Mouse (Mus musculus) forebrain, postnatal 0 days (tissue): ENCODE measurements around the gene Ptpn14. TPM values are rescaled to one million over a fixed set of nuclear protein-coding genes. Genes with fewer than 3 reads are reported as not detected.
"Not testable (repeated sequence)": the region's sequence is repeated elsewhere in the genome, so short reads cannot be mapped to it uniquely, and the experiment has no call there.

Source experiments
- ATAC-seq: fragments of 200-750 bp; cut with Nextera tagmentation; 2 replicates; pipeline ENCODE4 v1.8.0; 2017; ENCODE audit warnings: mild to moderate bottlenecking, moderate library complexity
- DNase-seq: peaks from one replicate; pipeline ENCODE4 v3.0.0-alpha.2; 2015
- H3K27ac ChIP-seq: fragments of 300-500 bp; sonication (generic); 2 replicates; pipeline ENCODE4 v1.5.1; 2014; ENCODE audit warnings: low read depth, mild to moderate bottlenecking, antibody characterized with exemption, low read length, moderate library complexity, mixed read lengths
- H3K27me3 ChIP-seq: fragments of 300-500 bp; sonication (generic); 2 replicates; pipeline ENCODE4 v1.6.1; 2014; ENCODE audit warnings: mild to moderate bottlenecking, low read length, mixed read lengths; ENCODE audit not compliant: insufficient read depth
- H3K36me3 ChIP-seq: fragments of 300-500 bp; sonication (generic); 2 replicates; pipeline ENCODE4 v1.6.1; 2014; ENCODE audit warnings: mild to moderate bottlenecking, moderate library complexity; ENCODE audit not compliant: insufficient read depth
- H3K4me1 ChIP-seq: fragments of 300-500 bp; sonication (generic); 2 replicates; pipeline ENCODE4 v1.6.1; 2014; ENCODE audit warnings: antibody characterized with exemption; ENCODE audit not compliant: insufficient read depth
- H3K4me2 ChIP-seq: fragments of 300-500 bp; sonication (generic); 2 replicates; pipeline ENCODE4 v1.6.1; 2014; ENCODE audit warnings: low read depth, mild to moderate bottlenecking, moderate library complexity
- H3K4me3 ChIP-seq: fragments of 300-500 bp; sonication (generic); 2 replicates; pipeline ENCODE4 v1.5.1; 2014; ENCODE audit warnings: low read depth, low read length, mixed read lengths
- H3K9ac ChIP-seq: fragments of 300-500 bp; sonication (generic); 2 replicates; pipeline ENCODE4 v1.6.1; 2014; ENCODE audit warnings: mild to moderate bottlenecking
- H3K9me3 ChIP-seq: fragments of 300-500 bp; sonication (generic); 2 replicates; pipeline ENCODE4 v1.6.1; 2016; ENCODE audit warnings: low read length
- CTCF ChIP-seq: sonication (generic); IDR thresholded peaks from 2 replicates; pipeline ENCODE4 v1.5.1; 2016; ENCODE audit warnings: antibody characterized with exemption, control low read depth, low read depth
- WGBS: fragments of 180-500 bp; shearing (Covaris S2); extraction: QIAGEN DNeasy Blood & Tissue Kit; methylation state at CpG from one replicate; pipeline ENCODE4 v1.1.7; 2014; 5-methylcytosine and 5-hydroxymethylcytosine counted together
- polyA plus RNA-seq: library from polyadenylated mRNA; unstranded; fragments of >200 nt; fragmentation: Nextera tagmentation; extraction: Ambion mirVana; gene quantifications from 2 replicates; pipeline ENCODE4 v1.2.1, GENCODE M21; 2015
- total RNA-seq: library from RNA; depleted of rRNA; stranded (reverse); fragments of >200 nt; gene quantifications from 2 replicates; pipeline ENCODE4 v1.2.3, GENCODE M21; 2014

Gene Ptpn14
- total and polyA plus RNA-seq, 2 experiments from 2014 or later: 0.98 to 3.9 TPM

- H3K27me3 ChIP-seq: no peaks in the 10 kb centered on the region
Observed at GRCm38 (mm10) chr1:189689050-189689833, 38.8 kb upstream of the Ptpn14 start.

GRCm38 (mm10) chr1:189692442-189692841, 35.6 kb upstream of the Ptpn14 start:
- not testable (repeated sequence) for H3K9me3 ChIP-seq, H3K4me2 ChIP-seq, H3K4me1 ChIP-seq, H3K9ac ChIP-seq, H3K27ac ChIP-seq, H3K27me3 ChIP-seq, DNase-seq, H3K36me3 ChIP-seq, H3K4me3 ChIP-seq, ATAC-seq
- WGBS: 56% methylated on average over 3 of the region's 3 CpGs

More at GRCm38 (mm10) chr1:189689050-189689833, 38.8 kb upstream of the Ptpn14 start:
- H3K4me1 ChIP-seq: 0 out of 2 replicates have a peak, but pooled peaks cover 3% of the 10 kb centered on the region
- TF ChIP-seq CTCF: no peak
- DNase-seq (no peak), ATAC-seq (no peak)
- 11% methylated on average over 4 of the region's 4 CpGs for whole genome bisulfite sequencing
- H3K9ac ChIP-seq: no peak overlapping the region
- H3K4me3 ChIP-seq: no peak overlapping the region
- H3K9me3 ChIP-seq: no peaks in the 10 kb centered on the region
- no peak overlapping the region for H3K27ac ChIP-seq
- H3K36me3 ChIP-seq: no peaks in the 10 kb centered on the region
- peak overlapping the region; percentile 89; the same call in 1 of the 2 replicates for H3K4me2 ChIP-seq

GRCm38 (mm10) chr1:189694391-189694790, 33.7 kb upstream of the Ptpn14 start:
- no peak for TF ChIP-seq CTCF
- 97% methylated on average over 2 of the region's 2 CpGs for WGBS
- ATAC-seq: no peak

GRCm38 (mm10) chr1:189695321-189695720, 32.7 kb upstream of the Ptpn14 start:
- Histone ChIP-seq H3K27ac (no peak overlapping the region), H3K9me3 (no peaks in the 10 kb centered on the region), H3K27me3 (no peaks in the 10 kb centered on the region), H3K4me2 (no peak overlapping the region), H3K4me1 (no peaks in the 10 kb centered on the region), H3K4me3 (no peak overlapping the region), H3K9ac (no peak overlapping the region), H3K36me3 (no peaks in the 10 kb centered on the region)
- ATAC-seq: no peak
- TF ChIP-seq CTCF: no peak
- no peak for DNase-seq

More at GRCm38 (mm10) chr1:189694391-189694790, 33.7 kb upstream of the Ptpn14 start:
- Histone ChIP-seq H3K27ac (no peak overlapping the region), H3K9me3 (no peaks in the 10 kb centered on the region), H3K4me3 (no peak overlapping the region), H3K4me2 (no peak overlapping the region), H3K9ac (no peak overlapping the region), H3K27me3 (no peaks in the 10 kb centered on the region), H3K4me1 (no peaks in the 10 kb centered on the region), H3K36me3 (no peaks in the 10 kb centered on the region)
- no peak for DNase-seq

- no peak for DNase-seq
- Histone ChIP-seq H3K9ac (no peak overlapping the region), H3K27me3 (no peaks in the 10 kb centered on the region), H3K4me1 (no peaks in the 10 kb centered on the region), H3K27ac (no peak overlapping the region), H3K9me3 (no peaks in the 10 kb centered on the region), H3K4me2 (no peak overlapping the region), H3K4me3 (no peak overlapping the region), H3K36me3 (no peaks in the 10 kb centered on the region)
- 79% methylated on average over 4 of the region's 4 CpGs for WGBS
- ATAC-seq: no peak
- no peak for TF ChIP-seq CTCF
Observed at GRCm38 (mm10) chr1:189698416-189698815, 29.7 kb upstream of the Ptpn14 start.

- 84% methylated on average over 6 of the region's 6 CpGs for WGBS
- H3K27me3 ChIP-seq: no peaks in the 10 kb centered on the region
- no peak overlapping the region for H3K4me3 ChIP-seq
- no peak overlapping the region for H3K9ac ChIP-seq
- ATAC-seq (no peak), DNase-seq (no peak)
- H3K27ac ChIP-seq: no peak overlapping the region
- no peaks in the 10 kb centered on the region for H3K4me1 ChIP-seq
- no peak for TF ChIP-seq CTCF
- H3K9me3 ChIP-seq: no peaks in the 10 kb centered on the region
- no peak overlapping the region for H3K4me2 ChIP-seq
- H3K36me3 ChIP-seq: no peaks in the 10 kb centered on the region
Observed at GRCm38 (mm10) chr1:189700186-189700585, 27.9 kb upstream of the Ptpn14 start.

- 2% methylated on average over 6 of the region's 6 CpGs for WGBS
- ATAC-seq: peak; percentile 74
Observed at GRCm38 (mm10) chr1:189700990-189701389, 27.1 kb upstream of the Ptpn14 start.

More at GRCm38 (mm10) chr1:189700990-189701389, 27.1 kb upstream of the Ptpn14 start:
- TF ChIP-seq CTCF: peak; percentile 85
- Histone ChIP-seq H3K9ac (no peak overlapping the region), H3K27me3 (no peaks in the 10 kb centered on the region), H3K4me1 (no peaks in the 10 kb centered on the region), H3K9me3 (no peaks in the 10 kb centered on the region), H3K36me3 (no peaks in the 10 kb centered on the region), H3K27ac (no peak overlapping the region), H3K4me3 (no peak overlapping the region), H3K4me2 (no peak overlapping the region)
- DNase-seq: peak; percentile 88
